Mouse (Mus musculus): Measurements from ENCODE around the gene Itgb1bp1.

- TF ChIP-seq CTCF (IDR thresholded peaks at IDR 0.05; ENCODE audit: control insufficient read depth, insufficient read depth, insufficient replicate concordance, low read depth, low read length) (no peak), POLR2A (IDR thresholded peaks at IDR 0.05; ENCODE audit: control insufficient read depth, low read depth, low read length) (no peak)
Observed at GRCm38 (mm10) chr12:21305741-21306140, 19.7 kb upstream of the Itgb1bp1 start.
